Mouse (Mus musculus) embryonic facial prominence, embryonic 15.5 days (tissue): ENCODE measurements around the gene AC109138.7. TPM values are rescaled to one million over a fixed set of nuclear protein-coding genes. Genes with fewer than 3 reads are reported as not detected.

Experiments used
- ATAC-seq: fragments of 200-750 bp; cut with Nextera tagmentation; 2 replicates; pipeline ENCODE4 v1.8.0; 2017; ENCODE audit warnings: low read depth, moderate TSS enrichment; ENCODE audit not compliant: insufficient number of reproducible peaks, low FRiP score, low TSS enrichment
- H3K27ac ChIP-seq: fragments of 300-500 bp; sonication (generic); replicated peaks from 2 replicates; pipeline ENCODE4 v1.5.1; 2015; ENCODE audit warnings: mild to moderate bottlenecking, inconsistent platforms
- H3K27me3 ChIP-seq: fragments of 300-500 bp; sonication (generic); 2 replicates; pipeline ENCODE4 v1.6.1; 2015; ENCODE audit warnings: inconsistent platforms
- H3K36me3 ChIP-seq: fragments of 300-500 bp; sonication (generic); 2 replicates; pipeline ENCODE4 v1.6.1; 2015; ENCODE audit warnings: mild to moderate bottlenecking, inconsistent platforms
- H3K4me1 ChIP-seq: fragments of 300-500 bp; sonication (generic); 2 replicates; pipeline ENCODE4 v1.6.1; 2015; ENCODE audit warnings: inconsistent platforms
- H3K4me2 ChIP-seq: fragments of 300-500 bp; sonication (generic); replicated peaks from 2 replicates; pipeline ENCODE4 v1.6.1; 2015; ENCODE audit warnings: mild to moderate bottlenecking, inconsistent platforms
- H3K4me3 ChIP-seq: fragments of 300-500 bp; sonication (generic); replicated peaks from 2 replicates; pipeline ENCODE4 v1.5.1; 2015; ENCODE audit warnings: mild to moderate bottlenecking, inconsistent platforms
- H3K9ac ChIP-seq: fragments of 300-500 bp; sonication (generic); 2 replicates; pipeline ENCODE4 v1.6.1; 2015; ENCODE audit warnings: inconsistent platforms
- H3K9me3 ChIP-seq: fragments of 300-500 bp; sonication (generic); replicated peaks from 2 replicates; pipeline ENCODE4 v1.6.1; 2016; ENCODE audit warnings: inconsistent platforms
- WGBS: fragments of 180-500 bp; shearing (Covaris S2); methylation state at CpG from one replicate; pipeline ENCODE4 v1.1.7; 2015; 5-methylcytosine and 5-hydroxymethylcytosine counted together
- polyA plus RNA-seq: library from polyadenylated mRNA; unstranded; fragments of >200 nt; fragmentation: Nextera tagmentation; extraction: Ambion mirVana; gene quantifications from 2 replicates; pipeline ENCODE4 v1.2.1, GENCODE M21; 2015

The AC109138.7 gene
- polyA plus RNA-seq, 1 experiment from 2014 or later, result not detected

DNA sequence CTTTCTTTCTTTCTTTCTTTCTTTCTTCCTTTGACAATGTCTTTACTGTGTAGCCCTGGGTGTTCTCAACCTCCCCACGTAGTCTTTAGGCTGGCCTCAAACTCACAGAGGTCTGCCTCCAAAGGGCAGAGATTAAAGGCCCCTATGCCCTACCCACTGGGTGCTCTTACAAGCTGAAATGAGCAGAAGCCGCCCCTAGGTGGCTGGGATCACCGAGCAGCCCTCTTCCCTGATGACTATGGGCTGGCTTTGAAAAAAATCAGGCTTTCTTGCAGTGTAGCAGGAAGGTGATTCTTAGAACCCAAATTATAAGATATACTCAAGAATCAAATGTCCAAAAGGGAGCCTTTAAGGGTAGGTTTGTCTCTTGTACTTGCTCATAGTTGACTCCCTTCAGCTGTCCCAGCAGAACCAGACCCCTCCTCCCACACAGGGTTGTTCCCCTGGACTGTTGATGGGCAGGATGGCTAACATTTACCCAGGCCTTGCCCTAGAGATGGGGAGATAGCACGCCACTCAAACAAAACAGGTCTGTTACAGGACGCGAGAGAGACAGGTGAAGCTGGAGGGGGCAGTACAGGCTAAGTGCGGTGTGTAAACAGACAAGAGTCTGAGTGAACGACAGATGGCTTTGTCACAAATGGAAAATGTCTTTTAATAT is 47.0 kb downstream of the AC109138.7 start:
- ATAC-seq, result no peak
- Histone ChIP-seq H3K9me3 (no peaks in the 10 kb centered on the region), H3K4me3 (no peak overlapping the region), H3K27ac (no peak overlapping the region), H3K27me3 (no peaks in the 10 kb centered on the region), H3K4me1 (peaks cover 10% of the 10 kb centered on the region; the same call in 1 of the 2 replicates), H3K36me3 (peaks cover 7% of the 10 kb centered on the region), H3K4me2 (no peak overlapping the region), H3K9ac (no peak overlapping the region)
- WGBS, result 53% methylated on average over 8 of the region's 8 CpGs

DNA sequence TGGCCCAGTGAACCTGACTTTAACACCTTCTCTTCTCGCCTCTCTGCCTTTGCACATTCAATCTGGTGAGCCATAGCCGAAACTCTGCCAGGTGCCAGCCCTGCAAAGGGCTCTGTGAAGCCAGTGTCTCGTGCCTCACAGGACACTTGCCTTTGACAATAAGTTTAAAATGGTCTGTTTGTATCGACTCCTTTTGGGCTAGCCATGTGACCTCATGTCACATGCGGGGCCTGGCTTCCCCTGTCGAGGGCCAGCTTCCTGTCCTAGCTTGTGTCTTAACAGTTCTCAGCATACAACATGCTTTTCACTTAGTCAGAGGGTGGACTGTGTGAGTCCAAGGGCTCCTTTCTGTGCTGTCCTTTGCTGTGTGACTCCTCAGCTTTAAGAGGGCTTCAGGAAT is 48.6 kb downstream of the AC109138.7 start:
- no peaks in the 10 kb centered on the region for H3K27me3 ChIP-seq
- no peak overlapping the region for H3K9ac ChIP-seq
- WGBS, result 73% methylated on average over 6 of the region's 6 CpGs
- H3K36me3 ChIP-seq, result peaks cover 7% of the 10 kb centered on the region
- no peak overlapping the region for H3K27ac ChIP-seq
- H3K9me3 ChIP-seq, result no peaks in the 10 kb centered on the region
- H3K4me3 ChIP-seq, result no peak overlapping the region
- no peak overlapping the region for H3K4me2 ChIP-seq
- ATAC-seq, result no peak
- H3K4me1 ChIP-seq, result peaks cover 4% of the 10 kb centered on the region

GRCm38 (mm10) chr19:4263702-4264101 is 49.5 kb downstream of the AC109138.7 start:
- Histone ChIP-seq H3K4me3 (no peak overlapping the region), H3K9ac (no peak overlapping the region), H3K36me3 (peaks cover 7% of the 10 kb centered on the region), H3K27me3 (0 out of 2 replicates have a peak, but pooled peaks cover 4% of the 10 kb centered on the region), H3K27ac (no peak overlapping the region), H3K4me1 (peaks cover 10% of the 10 kb centered on the region), H3K4me2 (no peak overlapping the region), H3K9me3 (no peaks in the 10 kb centered on the region)
- no peak for ATAC-seq
- 62% methylated on average over 14 of the region's 14 CpGs for WGBS

DNA sequence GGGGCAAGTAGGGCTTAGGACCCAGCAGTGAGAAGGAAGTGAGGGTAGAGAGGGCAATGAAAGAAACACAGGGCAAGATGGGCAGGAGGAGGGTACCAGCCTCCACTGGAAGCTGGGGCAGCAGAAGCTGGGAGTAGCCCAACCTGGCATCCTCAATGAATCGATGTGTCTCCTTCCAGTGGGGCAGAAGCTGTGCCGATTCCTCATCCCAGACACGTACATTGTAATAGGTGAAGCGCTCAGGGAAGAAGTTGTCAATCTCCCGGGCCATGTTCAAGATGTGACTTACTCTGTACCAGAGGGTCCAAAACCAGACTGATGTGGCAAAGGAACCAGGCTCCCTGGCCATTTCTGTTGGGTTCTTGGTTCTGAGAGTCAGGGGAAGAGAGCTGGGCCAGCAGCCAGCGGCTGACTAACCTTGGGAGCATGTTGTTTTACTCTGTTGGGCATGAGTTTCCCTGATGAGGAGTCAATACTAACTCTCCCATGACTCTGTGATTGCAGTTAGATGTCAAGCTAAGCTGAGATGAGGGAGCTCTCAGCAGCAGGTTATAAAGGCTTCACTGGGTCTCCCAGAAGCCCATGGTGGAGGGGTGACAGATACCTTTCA is 50.1 kb downstream of the AC109138.7 start:
- WGBS, result 93% methylated on average over 6 of the region's 6 CpGs
- Histone ChIP-seq H3K4me2 (no peak overlapping the region), H3K4me1 (peaks cover 14% of the 10 kb centered on the region), H3K9me3 (no peaks in the 10 kb centered on the region), H3K4me3 (no peak overlapping the region), H3K27ac (no peak overlapping the region), H3K9ac (no peak overlapping the region), H3K36me3 (peaks cover 7% of the 10 kb centered on the region), H3K27me3 (0 out of 2 replicates have a peak, but pooled peaks cover 4% of the 10 kb centered on the region)
- no peak for ATAC-seq

- no peak overlapping the region for H3K4me3 ChIP-seq
- H3K9me3 ChIP-seq, result no peaks in the 10 kb centered on the region
- H3K4me1 ChIP-seq, result peaks cover 16% of the 10 kb centered on the region
- H3K36me3 ChIP-seq, result peaks cover 11% of the 10 kb centered on the region
- H3K27me3 ChIP-seq, result 0 out of 2 replicates have a peak, but pooled peaks cover 4% of the 10 kb centered on the region
- H3K9ac ChIP-seq, result no peak overlapping the region
- no peak for ATAC-seq
- H3K4me2 ChIP-seq, result no peak overlapping the region
- WGBS, result 60% methylated on average over 4 of the region's 4 CpGs
- no peak overlapping the region for H3K27ac ChIP-seq
Observed at GRCm38 (mm10) chr19:4265956-4266355, 51.8 kb downstream of the AC109138.7 start.

GRCm38 (mm10) chr19:4268566-4269361 is 54.6 kb downstream of the AC109138.7 start, which contains the start of gene Ssh3:
Gene Ssh3 (minus strand): TSS chr19:4269180.
- WGBS, result 5% methylated on average over 46 of the region's 46 CpGs
- no peaks in the 10 kb centered on the region for H3K9me3 ChIP-seq
- peak; percentile 79 for ATAC-seq
- peak within 1 kb of the TSS; percentile 47 for H3K9ac ChIP-seq
- H3K4me2 ChIP-seq, result peak within 1 kb of the TSS; percentile 74
- peaks cover 16% of the 10 kb centered on the region for H3K4me1 ChIP-seq
- H3K36me3 ChIP-seq, result peaks cover 17% of the 10 kb centered on the region
- H3K27me3 ChIP-seq, result 0 out of 2 replicates have a peak, but pooled peaks cover 4% of the 10 kb centered on the region
- peak within 1 kb of the TSS; percentile 51 for H3K27ac ChIP-seq
- peak within 1 kb of the TSS; percentile 60 for H3K4me3 ChIP-seq

GRCm38 (mm10) chr19:4270187-4270586 is 56.0 kb downstream of the AC109138.7 start:
- no peak overlapping the region for H3K4me3 ChIP-seq
- H3K4me2 ChIP-seq, result no peak overlapping the region
- H3K9ac ChIP-seq, result no peak overlapping the region
- peaks cover 11% of the 10 kb centered on the region; the same call in 1 of the 2 replicates for H3K36me3 ChIP-seq
- 64% methylated on average over 6 of the region's 6 CpGs for WGBS
- H3K27ac ChIP-seq, result no peak overlapping the region
- no peaks in the 10 kb centered on the region for H3K9me3 ChIP-seq
- H3K4me1 ChIP-seq, result peaks cover 16% of the 10 kb centered on the region
- no peak for ATAC-seq
- 0 out of 2 replicates have a peak, but pooled peaks cover 4% of the 10 kb centered on the region for H3K27me3 ChIP-seq

DNA sequence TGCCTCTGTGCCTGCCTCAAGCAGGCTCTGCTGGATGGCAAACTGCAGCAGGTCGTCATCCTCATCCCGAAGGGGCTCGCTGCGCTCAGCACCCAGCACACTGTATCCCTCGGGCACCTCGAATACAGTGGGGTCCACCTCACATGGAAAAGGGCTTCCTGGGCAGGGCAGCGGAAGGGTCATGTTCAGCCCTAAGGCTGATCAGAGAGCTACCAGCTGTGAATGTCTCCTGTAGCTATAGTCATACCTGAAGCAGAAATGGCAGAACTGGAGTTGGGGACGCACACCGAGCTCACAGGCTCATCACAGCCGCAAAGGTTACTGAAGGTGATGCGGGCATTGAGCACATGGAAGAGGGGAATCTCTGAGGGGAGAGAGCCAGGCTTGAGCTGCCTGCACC is 56.8 kb downstream of the AC109138.7 start:
- WGBS, result 92% methylated on average over 11 of the region's 11 CpGs
- H3K4me3 ChIP-seq, result no peak overlapping the region
- H3K36me3 ChIP-seq, result peaks cover 10% of the 10 kb centered on the region; the same call in 1 of the 2 replicates
- no peaks in the 10 kb centered on the region for H3K9me3 ChIP-seq
- H3K27me3 ChIP-seq, result 0 out of 2 replicates have a peak, but pooled peaks cover 4% of the 10 kb centered on the region
- H3K4me1 ChIP-seq, result peaks cover 16% of the 10 kb centered on the region
- ATAC-seq, result no peak
- no peak overlapping the region for H3K27ac ChIP-seq
- H3K4me2 ChIP-seq, result no peak overlapping the region
- no peak overlapping the region for H3K9ac ChIP-seq

- Histone ChIP-seq H3K9me3 (no peaks in the 10 kb centered on the region), H3K9ac (no peak overlapping the region), H3K4me2 (no peak overlapping the region), H3K4me1 (peaks cover 17% of the 10 kb centered on the region), H3K27ac (no peak overlapping the region), H3K36me3 (peaks cover 5% of the 10 kb centered on the region), H3K27me3 (no peaks in the 10 kb centered on the region), H3K4me3 (no peak overlapping the region)
- 93% methylated on average over 1 of the region's 1 CpGs for whole genome bisulfite sequencing
- no peak for ATAC-seq
Observed at GRCm38 (mm10) chr19:4279487-4279886, 65.3 kb downstream of the AC109138.7 start.

- no peak overlapping the region for H3K27ac ChIP-seq
- peaks cover 9% of the 10 kb centered on the region for H3K36me3 ChIP-seq
- no peak overlapping the region for H3K4me2 ChIP-seq
- no peak overlapping the region for H3K4me3 ChIP-seq
- no peaks in the 10 kb centered on the region for H3K9me3 ChIP-seq
- WGBS, result 92% methylated on average over 9 of the region's 9 CpGs
- no peaks in the 10 kb centered on the region for H3K27me3 ChIP-seq
- peaks cover 17% of the 10 kb centered on the region for H3K4me1 ChIP-seq
- no peak for ATAC-seq
- H3K9ac ChIP-seq, result no peak overlapping the region
Observed at GRCm38 (mm10) chr19:4280425-4280824, 66.3 kb downstream of the AC109138.7 start.
